Mouse (Mus musculus) liver, embryonic 12.5 days (tissue): Measurements from ENCODE around the gene Cpsf3. TPM values are rescaled to one million over a fixed set of nuclear protein-coding genes. Genes with fewer than 3 reads are reported as not detected.
A peak's percentile ranks its signal among the peaks of the same experiment; 100 is the strongest.

Source experiments
- ATAC-seq: fragments of 200-750 bp; cut with Nextera tagmentation; 2 replicates; pipeline ENCODE4 v1.8.0; 2017; ENCODE audit warnings: moderate number of reproducible peaks, mild to moderate bottlenecking, moderate library complexity
- H3K27ac ChIP-seq: fragments of 300-500 bp; sonication (generic); 2 replicates; pipeline ENCODE4 v1.5.1; 2016; ENCODE audit warnings: mild to moderate bottlenecking
- H3K27me3 ChIP-seq: fragments of 300-500 bp; sonication (generic); replicated peaks from 2 replicates; pipeline ENCODE4 v1.6.1; 2016; ENCODE audit warnings: mild to moderate bottlenecking, moderate library complexity
- H3K36me3 ChIP-seq: fragments of 300-500 bp; sonication (generic); 2 replicates; pipeline ENCODE4 v1.6.1; 2016; ENCODE audit warnings: mild to moderate bottlenecking, moderate library complexity
- H3K4me1 ChIP-seq: fragments of 300-500 bp; sonication (generic); 2 replicates; pipeline ENCODE4 v1.6.1; 2016
- H3K4me2 ChIP-seq: fragments of 300-500 bp; sonication (generic); 2 replicates; pipeline ENCODE4 v1.6.1; 2016; ENCODE audit warnings: mild to moderate bottlenecking, moderate library complexity
- H3K4me3 ChIP-seq: fragments of 300-500 bp; sonication (generic); 2 replicates; pipeline ENCODE4 v1.5.1; 2016; ENCODE audit warnings: mild to moderate bottlenecking, moderate library complexity
- H3K9ac ChIP-seq: fragments of 300-500 bp; sonication (generic); 2 replicates; pipeline ENCODE4 v1.6.1; 2016; ENCODE audit warnings: mild to moderate bottlenecking, moderate library complexity
- H3K9me3 ChIP-seq: fragments of 300-500 bp; sonication (generic); replicated peaks from 2 replicates; pipeline ENCODE4 v1.6.1; 2016; ENCODE audit warnings: mild to moderate bottlenecking, moderate library complexity
- WGBS: fragments of 180-500 bp; shearing (Covaris S2); methylation state at CpG from one replicate; pipeline ENCODE4 v1.1.7; 2016; ENCODE audit not compliant: insufficient replicate concordance; 5-methylcytosine and 5-hydroxymethylcytosine counted together
- polyA plus RNA-seq: library from polyadenylated mRNA; unstranded; fragments of >200 nt; fragmentation: Nextera tagmentation; extraction: Ambion mirVana; gene quantifications from 2 replicates; pipeline ENCODE4 v1.2.1, GENCODE M21; 2016

Cpsf3 gene
- polyA plus RNA-seq, result 68.3 and 72.6 TPM in 2 replicates

- Histone ChIP-seq H3K36me3 (peaks cover 16% of the 10 kb centered on the region), H3K27me3 (no peaks in the 10 kb centered on the region), H3K9ac (peak within 1 kb of the TSS; percentile 82), H3K4me1 (peaks cover 30% of the 10 kb centered on the region), H3K4me3 (peak within 1 kb of the TSS; percentile 80), H3K27ac (peak within 1 kb of the TSS; percentile 82), H3K4me2 (peak within 1 kb of the TSS; percentile 83), H3K9me3 (no peaks in the 10 kb centered on the region)
- 47% methylated on average over 11 of the region's 11 CpGs for WGBS
- no peak for ATAC-seq
These were observed at the start of gene Cpsf3 for GRCm38 (mm10) chr12:21284761-21285441. Gene Cpsf3, plus strand, starts transcription at chr12:21285391.

GRCm38 (mm10) chr12:21241965-21242364 lies 43.2 kb upstream of the Cpsf3 start:
- H3K9ac ChIP-seq, result no peak overlapping the region
- H3K4me3 ChIP-seq, result no peak overlapping the region

DNA sequence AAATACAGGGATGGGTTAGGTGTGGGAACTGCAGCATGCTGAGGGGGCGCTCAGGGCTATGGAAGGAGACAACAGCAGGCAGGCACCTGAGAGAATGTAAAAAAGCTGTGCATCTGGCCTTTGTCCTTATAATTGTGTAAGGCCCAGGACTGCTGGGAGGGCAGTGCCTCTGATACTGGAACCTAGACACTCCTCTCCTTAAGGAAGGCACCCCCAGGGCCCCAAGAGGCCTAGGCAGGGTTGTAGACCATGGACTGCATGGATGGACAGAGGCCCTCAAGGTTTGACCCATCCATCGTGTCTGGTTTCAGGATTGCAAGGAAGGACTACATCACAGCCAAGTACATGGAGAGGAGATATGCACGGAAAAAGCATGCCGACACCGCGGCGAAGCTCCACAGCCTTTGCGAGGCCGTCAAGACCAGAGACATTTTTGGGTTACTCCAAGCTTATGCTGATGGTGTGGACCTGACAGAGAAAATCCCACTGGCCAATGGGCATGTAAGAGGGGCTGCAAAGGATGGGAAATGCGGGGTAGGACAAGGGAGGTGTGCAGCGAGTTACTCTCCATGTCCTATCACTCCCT lies 40.7 kb upstream of the Cpsf3 start:
- no peak overlapping the region for H3K4me3 ChIP-seq
- no peak for ATAC-seq
- no peaks in the 10 kb centered on the region for H3K9me3 ChIP-seq
- no peaks in the 10 kb centered on the region for H3K4me1 ChIP-seq
- H3K27ac ChIP-seq, result no peak overlapping the region
- 85% methylated on average over 11 of the region's 11 CpGs for WGBS
- H3K36me3 ChIP-seq, result peaks cover 9% of the 10 kb centered on the region
- no peak overlapping the region for H3K9ac ChIP-seq
- H3K4me2 ChIP-seq, result no peak overlapping the region
- H3K27me3 ChIP-seq, result no peaks in the 10 kb centered on the region

More at GRCm38 (mm10) chr12:21241965-21242364, 43.2 kb upstream of the Cpsf3 start:
- Histone ChIP-seq H3K9me3 (no peaks in the 10 kb centered on the region), H3K27ac (no peak overlapping the region), H3K27me3 (no peaks in the 10 kb centered on the region), H3K4me1 (no peaks in the 10 kb centered on the region), H3K36me3 (peaks cover 18% of the 10 kb centered on the region), H3K4me2 (no peak overlapping the region)
- WGBS, result 78% methylated on average over 3 of the region's 3 CpGs
- ATAC-seq, result no peak

- 58% methylated on average over 7 of the region's 7 CpGs for WGBS
- no peaks in the 10 kb centered on the region for H3K27me3 ChIP-seq
- no peaks in the 10 kb centered on the region for H3K4me1 ChIP-seq
- ATAC-seq, result peak; percentile 62; the same call in 1 of the 2 replicates
- no peak overlapping the region for H3K4me3 ChIP-seq
- H3K27ac ChIP-seq, result no peak overlapping the region
- no peak overlapping the region for H3K9ac ChIP-seq
- no peaks in the 10 kb centered on the region for H3K9me3 ChIP-seq
- H3K4me2 ChIP-seq, result no peak overlapping the region
- H3K36me3 ChIP-seq, result peaks cover 28% of the 10 kb centered on the region
These were observed 37.3 kb upstream of the Cpsf3 start for GRCm38 (mm10) chr12:21247711-21248392.

GRCm38 (mm10) chr12:21260494-21261256 lies 24.5 kb upstream of the Cpsf3 start:
- Histone ChIP-seq H3K9me3 (no peaks in the 10 kb centered on the region), H3K27me3 (no peaks in the 10 kb centered on the region), H3K27ac (no peak overlapping the region), H3K4me1 (peaks cover 12% of the 10 kb centered on the region), H3K4me3 (no peak overlapping the region), H3K4me2 (no peak overlapping the region), H3K36me3 (peaks cover 34% of the 10 kb centered on the region), H3K9ac (no peak overlapping the region)
- 76% methylated on average over 6 of the region's 6 CpGs for WGBS
- ATAC-seq, result no peak

DNA sequence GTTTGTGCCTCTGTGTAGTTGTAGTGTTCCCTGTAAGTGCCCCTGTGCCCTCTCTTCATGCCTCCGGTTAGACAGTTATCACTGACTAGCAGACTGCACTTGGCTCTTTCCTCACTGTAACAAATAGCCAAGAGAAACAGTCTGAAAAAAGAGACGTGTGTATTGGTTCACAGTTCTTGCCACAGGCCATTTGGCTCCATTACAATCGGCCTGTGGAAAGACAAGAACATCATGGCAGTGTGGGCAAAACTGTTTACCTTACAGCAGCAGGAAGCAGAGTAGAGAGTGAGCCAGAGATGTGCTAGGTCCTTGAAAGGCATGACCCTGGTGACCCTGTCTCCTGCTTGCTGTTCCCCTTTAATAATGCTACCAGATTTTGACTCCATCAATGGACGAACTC lies 23.7 kb upstream of the Cpsf3 start:
- H3K4me2 ChIP-seq, result no peak overlapping the region
- no peaks in the 10 kb centered on the region for H3K27me3 ChIP-seq
- H3K36me3 ChIP-seq, result peaks cover 37% of the 10 kb centered on the region
- peaks cover 20% of the 10 kb centered on the region for H3K4me1 ChIP-seq
- H3K27ac ChIP-seq, result no peak overlapping the region
- no peak overlapping the region for H3K4me3 ChIP-seq
- no peak overlapping the region for H3K9ac ChIP-seq
- H3K9me3 ChIP-seq, result no peaks in the 10 kb centered on the region
- no peak for ATAC-seq
- 67% methylated on average over 4 of the region's 4 CpGs for WGBS

DNA sequence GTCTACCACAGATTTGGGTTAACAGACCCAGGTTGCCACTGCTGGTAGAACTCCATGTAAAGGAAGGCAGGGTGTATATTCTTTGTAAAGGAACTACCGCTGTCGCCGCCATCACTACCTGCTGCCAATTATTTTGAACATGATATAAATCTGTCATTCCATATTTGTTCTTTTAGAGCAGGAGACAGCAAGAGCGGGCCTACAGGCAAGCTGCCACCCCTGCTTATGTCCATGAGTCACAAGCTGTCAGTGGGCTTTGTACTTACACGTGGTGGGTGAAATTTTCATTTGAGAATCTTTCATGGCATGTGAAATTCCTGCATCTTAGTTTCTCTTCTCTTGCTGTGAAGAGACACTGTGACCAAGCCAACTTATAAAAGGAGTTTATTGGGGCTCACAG lies 21.9 kb upstream of the Cpsf3 start:
- H3K4me3 ChIP-seq, result no peak overlapping the region
- no peak overlapping the region for H3K9ac ChIP-seq
- no peak overlapping the region for H3K4me2 ChIP-seq
- H3K27me3 ChIP-seq, result no peaks in the 10 kb centered on the region
- ATAC-seq, result no peak
- H3K9me3 ChIP-seq, result no peaks in the 10 kb centered on the region
- WGBS, result 88% methylated on average over 5 of the region's 5 CpGs
- H3K4me1 ChIP-seq, result peaks cover 20% of the 10 kb centered on the region
- H3K27ac ChIP-seq, result no peak overlapping the region
- H3K36me3 ChIP-seq, result peaks cover 31% of the 10 kb centered on the region

GRCm38 (mm10) chr12:21264241-21264640 lies 20.9 kb upstream of the Cpsf3 start:
- H3K4me2 ChIP-seq, result no peak overlapping the region
- WGBS, result 52% methylated on average over 5 of the region's 5 CpGs
- H3K27me3 ChIP-seq, result no peaks in the 10 kb centered on the region
- no peak for ATAC-seq
- peaks cover 20% of the 10 kb centered on the region for H3K4me1 ChIP-seq
- no peak overlapping the region for H3K4me3 ChIP-seq
- peak overlapping the region; percentile 12; the same call in 1 of the 2 replicates for H3K27ac ChIP-seq
- H3K9me3 ChIP-seq, result no peaks in the 10 kb centered on the region
- no peak overlapping the region for H3K9ac ChIP-seq
- peaks cover 34% of the 10 kb centered on the region for H3K36me3 ChIP-seq

GRCm38 (mm10) chr12:21264970-21265369 lies 20.2 kb upstream of the Cpsf3 start:
- Histone ChIP-seq H3K9ac (no peak overlapping the region), H3K4me1 (peaks cover 20% of the 10 kb centered on the region), H3K27me3 (no peaks in the 10 kb centered on the region), H3K36me3 (peaks cover 37% of the 10 kb centered on the region), H3K9me3 (no peaks in the 10 kb centered on the region), H3K4me2 (no peak overlapping the region), H3K27ac (no peak overlapping the region), H3K4me3 (no peak overlapping the region)
- 72% methylated on average over 3 of the region's 3 CpGs for WGBS
- peak; percentile 42; the same call in 1 of the 2 replicates for ATAC-seq

DNA sequence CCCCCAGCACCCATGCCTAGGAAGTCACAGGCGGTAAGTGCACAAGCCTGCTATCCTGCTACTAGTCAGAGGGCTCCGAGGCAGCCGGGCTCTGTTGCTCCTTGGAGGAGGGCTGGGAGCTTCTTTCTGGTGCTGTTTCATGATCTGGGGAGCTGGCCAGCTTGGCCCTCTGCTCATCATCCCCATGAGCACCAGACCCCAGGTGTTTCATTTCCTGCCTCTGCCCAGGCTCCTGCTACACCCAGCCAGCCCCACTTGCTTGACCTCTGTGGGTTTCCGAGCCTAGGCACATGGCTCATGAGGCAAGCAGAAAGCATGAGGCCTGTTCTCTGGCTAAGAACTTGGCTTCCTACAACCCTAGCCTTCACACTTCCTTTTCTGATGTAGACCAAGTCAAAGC lies 19.7 kb upstream of the Cpsf3 start:
- H3K9me3 ChIP-seq, result no peaks in the 10 kb centered on the region
- H3K36me3 ChIP-seq, result peaks cover 38% of the 10 kb centered on the region
- H3K4me3 ChIP-seq, result no peak overlapping the region
- H3K27me3 ChIP-seq, result no peaks in the 10 kb centered on the region
- ATAC-seq, result 0 out of 2 replicates have a peak, but pooled peaks have one; percentile 2
- H3K27ac ChIP-seq, result peak overlapping the region; percentile 39; the same call in 1 of the 2 replicates
- 86% methylated on average over 4 of the region's 4 CpGs for WGBS
- H3K4me1 ChIP-seq, result peaks cover 20% of the 10 kb centered on the region
- H3K9ac ChIP-seq, result no peak overlapping the region
- H3K4me2 ChIP-seq, result no peak overlapping the region

GRCm38 (mm10) chr12:21265946-21266783 lies 19.0 kb upstream of the Cpsf3 start:
- Histone ChIP-seq H3K4me2 (no peak overlapping the region), H3K4me1 (peaks cover 20% of the 10 kb centered on the region), H3K27me3 (no peaks in the 10 kb centered on the region), H3K27ac (no peak overlapping the region), H3K36me3 (peaks cover 44% of the 10 kb centered on the region), H3K9ac (no peak overlapping the region), H3K4me3 (no peak overlapping the region), H3K9me3 (no peaks in the 10 kb centered on the region)
- peak; percentile 45 for ATAC-seq
- WGBS, result 55% methylated on average over 14 of the region's 14 CpGs
